Mouse (Mus musculus): ENCODE measurements around the gene Rhbdd1. TPM values are rescaled to one million over a fixed set of nuclear protein-coding genes. Genes with fewer than 3 reads are reported as not detected.

The Rhbdd1 gene
- polyA plus RNA-seq, 1 experiment from 2014 or later, result 7.5 TPM

- WGBS, result 85% methylated on average over 3 of the region's 3 CpGs
- H3K4me2 ChIP-seq (replicated peaks; ENCODE audit: low read depth), result no peak overlapping the region
- H3K36me3 ChIP-seq (ENCODE audit: control insufficient read depth, insufficient read depth), result no peaks in the 10 kb centered on the region
- no peaks in the 10 kb centered on the region for H3K9me3 ChIP-seq (ENCODE audit: control insufficient read depth)
- H3K4me3 ChIP-seq (ENCODE audit: low read depth, low read length), result no peak overlapping the region
- no peak for TF ChIP-seq CTCF (IDR thresholded peaks at IDR 0.05; ENCODE audit: low read depth)
- no peak overlapping the region for H3K9ac ChIP-seq (ENCODE audit: low read depth, low read length)
- H3K27ac ChIP-seq (ENCODE audit: low read depth, low read length), result no peak overlapping the region
- no peaks in the 10 kb centered on the region for H3K4me1 ChIP-seq (replicated peaks; ENCODE audit: control insufficient read depth, insufficient read depth, low read length)
- ATAC-seq, result no peak
- no peaks in the 10 kb centered on the region for H3K27me3 ChIP-seq (replicated peaks; ENCODE audit: control insufficient read depth, insufficient read depth, low read length)
These were observed 121.0 kb downstream of the Rhbdd1 start for GRCm38 (mm10) chr1:82437273-82437672.

GRCm38 (mm10) chr1:82440123-82440522 is 123.9 kb downstream of the Rhbdd1 start:
- 68% methylated on average over 1 of the region's 1 CpGs for WGBS
- no peaks in the 10 kb centered on the region for H3K27me3 ChIP-seq (replicated peaks; ENCODE audit: control insufficient read depth, insufficient read depth, low read length)
- TF ChIP-seq CTCF (IDR thresholded peaks at IDR 0.05; ENCODE audit: low read depth), result no peak
- no peak for ATAC-seq
- H3K4me3 ChIP-seq (ENCODE audit: low read depth, low read length), result no peak overlapping the region
- no peaks in the 10 kb centered on the region for H3K4me1 ChIP-seq (replicated peaks; ENCODE audit: control insufficient read depth, insufficient read depth, low read length)
- H3K9ac ChIP-seq (ENCODE audit: low read depth, low read length), result no peak overlapping the region
- no peak overlapping the region for H3K4me2 ChIP-seq (replicated peaks; ENCODE audit: low read depth)
- H3K9me3 ChIP-seq (ENCODE audit: control insufficient read depth), result no peaks in the 10 kb centered on the region
- H3K27ac ChIP-seq (ENCODE audit: low read depth, low read length), result no peak overlapping the region
- H3K36me3 ChIP-seq (ENCODE audit: control insufficient read depth, insufficient read depth), result no peaks in the 10 kb centered on the region

- Histone ChIP-seq H3K36me3 (ENCODE audit: control insufficient read depth, insufficient read depth) (no peaks in the 10 kb centered on the region), H3K4me1 (replicated peaks; ENCODE audit: control insufficient read depth, insufficient read depth, low read length) (no peaks in the 10 kb centered on the region), H3K9ac (ENCODE audit: low read depth, low read length) (no peak overlapping the region), H3K9me3 (ENCODE audit: control insufficient read depth) (no peaks in the 10 kb centered on the region), H3K4me2 (replicated peaks; ENCODE audit: low read depth) (no peak overlapping the region), H3K27me3 (replicated peaks; ENCODE audit: control insufficient read depth, insufficient read depth, low read length) (no peaks in the 10 kb centered on the region), H3K4me3 (ENCODE audit: low read depth, low read length) (no peak overlapping the region), H3K27ac (ENCODE audit: low read depth, low read length) (no peak overlapping the region)
- WGBS, result 73% methylated on average over 4 of the region's 4 CpGs
- ATAC-seq, result no peak
- no peak for TF ChIP-seq CTCF (IDR thresholded peaks at IDR 0.05; ENCODE audit: low read depth)
These were observed 127.3 kb downstream of the Rhbdd1 start for GRCm38 (mm10) chr1:82443517-82443916.

GRCm38 (mm10) chr1:82446049-82446448 is 129.8 kb downstream of the Rhbdd1 start:
- TF ChIP-seq CTCF (IDR thresholded peaks at IDR 0.05; ENCODE audit: low read depth), result no peak
- no peak overlapping the region for H3K27ac ChIP-seq (ENCODE audit: low read depth, low read length)
- no peak for ATAC-seq
- H3K4me1 ChIP-seq (replicated peaks; ENCODE audit: control insufficient read depth, insufficient read depth, low read length), result no peaks in the 10 kb centered on the region
- H3K4me2 ChIP-seq (replicated peaks; ENCODE audit: low read depth), result no peak overlapping the region
- no peaks in the 10 kb centered on the region for H3K27me3 ChIP-seq (replicated peaks; ENCODE audit: control insufficient read depth, insufficient read depth, low read length)
- H3K9ac ChIP-seq (ENCODE audit: low read depth, low read length), result no peak overlapping the region
- H3K36me3 ChIP-seq (ENCODE audit: control insufficient read depth, insufficient read depth), result no peaks in the 10 kb centered on the region
- no peak overlapping the region for H3K4me3 ChIP-seq (ENCODE audit: low read depth, low read length)
- H3K9me3 ChIP-seq (ENCODE audit: control insufficient read depth), result no peaks in the 10 kb centered on the region
- WGBS, result 83% methylated on average over 7 of the region's 7 CpGs

GRCm38 (mm10) chr1:82449851-82450250 is 133.6 kb downstream of the Rhbdd1 start:
- H3K36me3 ChIP-seq (ENCODE audit: control insufficient read depth, insufficient read depth), result no peaks in the 10 kb centered on the region
- no peak overlapping the region for H3K4me2 ChIP-seq (replicated peaks; ENCODE audit: low read depth)
- H3K27me3 ChIP-seq (replicated peaks; ENCODE audit: control insufficient read depth, insufficient read depth, low read length), result no peaks in the 10 kb centered on the region
- H3K4me1 ChIP-seq (replicated peaks; ENCODE audit: control insufficient read depth, insufficient read depth, low read length), result no peaks in the 10 kb centered on the region
- H3K4me3 ChIP-seq (ENCODE audit: low read depth, low read length), result no peak overlapping the region
- H3K9me3 ChIP-seq (ENCODE audit: control insufficient read depth), result no peaks in the 10 kb centered on the region
- TF ChIP-seq CTCF (IDR thresholded peaks at IDR 0.05; ENCODE audit: low read depth), result no peak
- no peak overlapping the region for H3K27ac ChIP-seq (ENCODE audit: low read depth, low read length)
- no peak overlapping the region for H3K9ac ChIP-seq (ENCODE audit: low read depth, low read length)
- WGBS, result 81% methylated on average over 4 of the region's 4 CpGs
- no peak for ATAC-seq

- no peaks in the 10 kb centered on the region for H3K27me3 ChIP-seq (replicated peaks; ENCODE audit: control insufficient read depth, insufficient read depth, low read length)
- H3K4me3 ChIP-seq (ENCODE audit: low read depth, low read length), result no peak overlapping the region
- WGBS, result 52% methylated on average over 6 of the region's 6 CpGs
- no peak overlapping the region for H3K27ac ChIP-seq (ENCODE audit: low read depth, low read length)
- H3K9ac ChIP-seq (ENCODE audit: low read depth, low read length), result no peak overlapping the region
- ATAC-seq, result no peak
- TF ChIP-seq CTCF (IDR thresholded peaks at IDR 0.05; ENCODE audit: low read depth), result no peak
- H3K4me1 ChIP-seq (replicated peaks; ENCODE audit: control insufficient read depth, insufficient read depth, low read length), result no peaks in the 10 kb centered on the region
- H3K9me3 ChIP-seq (ENCODE audit: control insufficient read depth), result no peaks in the 10 kb centered on the region
- H3K36me3 ChIP-seq (ENCODE audit: control insufficient read depth, insufficient read depth), result no peaks in the 10 kb centered on the region
- no peak overlapping the region for H3K4me2 ChIP-seq (replicated peaks; ENCODE audit: low read depth)
These were observed 135.8 kb downstream of the Rhbdd1 start for GRCm38 (mm10) chr1:82451927-82452651.

Measured in intestine, postnatal 0 days (tissue).